Mouse (Mus musculus): ENCODE data around the gene Isl2. TPM values are rescaled to one million over a fixed set of nuclear protein-coding genes. Genes with fewer than 3 reads are reported as not detected.

Gene Isl2
- polyA plus RNA-seq, 1 experiment = not detected

- TF ChIP-seq CTCF (IDR thresholded peaks at IDR 0.05; ENCODE audit: low read depth, low read length) (no peak), POLR2A (IDR thresholded peaks at IDR 0.05; ENCODE audit: borderline replicate concordance, low read depth, low read length) (no peak)
- 0 out of 2 replicates have a peak, but pooled peaks cover 3% of the 10 kb centered on the region for H3K4me1 ChIP-seq (ENCODE audit: control insufficient read depth, insufficient read depth, low read length)
- H3K27ac ChIP-seq (ENCODE audit: insufficient read depth, low read depth, low read length) = no peak overlapping the region
- H3K4me3 ChIP-seq (ENCODE audit: insufficient read depth, low read length) = no peak overlapping the region
These were observed 42.9 kb downstream of the Isl2 start for GRCm38 (mm10) chr9:55581414-55581813.

- no peak overlapping the region for H3K4me3 ChIP-seq (ENCODE audit: insufficient read depth, low read length)
- no peak overlapping the region for H3K27ac ChIP-seq (ENCODE audit: insufficient read depth, low read depth, low read length)
- no peak for TF ChIP-seq CTCF (IDR thresholded peaks at IDR 0.05; ENCODE audit: low read depth, low read length)
- no peak for TF ChIP-seq POLR2A (IDR thresholded peaks at IDR 0.05; ENCODE audit: borderline replicate concordance, low read depth, low read length)
- H3K4me1 ChIP-seq (ENCODE audit: control insufficient read depth, insufficient read depth, low read length) = peaks cover 4% of the 10 kb centered on the region
These were observed 47.7 kb downstream of the Isl2 start for GRCm38 (mm10) chr9:55586141-55586540.

Other genes starting within 250 kb of the Isl2 start
- gene Nrg4, start 211.8 kb upstream of the Isl2 start, polyA plus RNA-seq (2012; ENCODE audit: insufficient read depth, insufficient read length, missing spikeins) = not detected in 2 replicates
- not detected in 2 replicates for gene Tmem266, start 211.8 kb upstream of the Isl2 start, polyA plus RNA-seq (2012; ENCODE audit: insufficient read depth, insufficient read length, missing spikeins)
- gene Etfa, start 26.4 kb upstream of the Isl2 start, polyA plus RNA-seq (2012; ENCODE audit: insufficient read depth, insufficient read length, missing spikeins) = 70.4 and 70.5 TPM in 2 replicates